22 mouse cellular contexts compared by ENCODE assay signal in genomic region chr19:53404837-53405356, GRCm38 (mm10). TPM values are rescaled to one million over a fixed set of nuclear protein-coding genes. Genes with fewer than 3 reads are reported as not detected.
DNase-seq lines count a peak whose midpoint lies in the region; ATAC-seq lines count a peak whose summit lies in the region.
"Had no signal": no experiment of that assay in that cellular context is flagged by ENCODE, and none has a peak within 500 bp of the region (broad histone marks: within the 10 kb centered on the region; RNA-seq: fewer than 3 reads in every experiment).

No protein-coding gene starts in this region.

- H3K9ac ChIP-seq in hindbrain, embryonic 14.5 days: no peak overlapping the region
- H3K9ac ChIP-seq: embryonic facial prominence, embryonic 13.5 days; heart, embryonic 13.5 days; lung, embryonic 15.5 days had no signal

- no peaks in the 10 kb centered on the region for H3K27me3 ChIP-seq in hindbrain, embryonic 14.5 days (ENCODE audit: control insufficient read depth, insufficient read depth, low read length)
- H3K27me3 ChIP-seq in hindbrain, embryonic 10.5 days (ENCODE audit: insufficient read depth, poor library complexity, severe bottlenecking): no peaks in the 10 kb centered on the region
- H3K27me3 ChIP-seq: embryonic facial prominence, embryonic 13.5 days; heart, embryonic 13.5 days; lung, embryonic 15.5 days had no signal

- DNase-seq in hindbrain, embryonic 14.5 days (ENCODE audit: low spot score): peak; percentile 55
- DNase-seq in hindbrain, embryonic 10.5 days (ENCODE audit: low spot score): no peak
- DNase-seq in A20 (ENCODE audit: low read depth, low spot score) (peak; percentile 50), ZHBTc4 (ENCODE audit: low read depth, low spot score) (peak; percentile 71)
- peak; percentile 87 to 89 for DNase-seq in cerebellum, adult 18-20 months
- DNase-seq in heart, postnatal 36 days: no peak
- no peak for DNase-seq in frontal cortex, adult 2 months (ENCODE audit: extremely low spot score in 1 of 2, low spot score in 1 of 2)
- DNase-seq: gastrocnemius, postnatal 36 days; kidney, adult 9 months had no signal

- no peaks in the 10 kb centered on the region for H3K36me3 ChIP-seq in hindbrain, embryonic 14.5 days (replicated peaks; ENCODE audit: control insufficient read depth, insufficient read depth)
- no peaks in the 10 kb centered on the region for H3K36me3 ChIP-seq in hindbrain, embryonic 10.5 days
- H3K36me3 ChIP-seq: embryonic facial prominence, embryonic 13.5 days; heart, embryonic 13.5 days; lung, embryonic 15.5 days had no signal

- WGBS in hindbrain, embryonic 14.5 days: 60% methylated on average over 18 of the region's 18 CpGs
- WGBS in hindbrain, embryonic 10.5 days: 69% methylated on average over 18 of the region's 18 CpGs

- intact Hi-C loops in heart, postnatal 36 days (cut with DNase I): no loop called here

- no peaks in the 10 kb centered on the region for H3K4me1 ChIP-seq in hindbrain, embryonic 14.5 days (replicated peaks; ENCODE audit: control insufficient read depth, insufficient read depth, low read length)
- H3K4me1 ChIP-seq in hindbrain, embryonic 10.5 days (replicated peaks): peaks cover 3% of the 10 kb centered on the region
- H3K4me1 ChIP-seq: embryonic facial prominence, embryonic 13.5 days had no signal

- no peaks in the 10 kb centered on the region for H3K9me3 ChIP-seq in hindbrain, embryonic 14.5 days (ENCODE audit: control insufficient read depth, low read length)
- no peaks in the 10 kb centered on the region for H3K9me3 ChIP-seq in hindbrain, embryonic 10.5 days
- H3K9me3 ChIP-seq: embryonic facial prominence, embryonic 13.5 days; heart, embryonic 13.5 days; lung, embryonic 15.5 days; megakaryocyte, embryonic 14.5 days had no signal

- H3K4me3 ChIP-seq in hindbrain, embryonic 14.5 days (replicated peaks; ENCODE audit: low read length): no peak overlapping the region
- no peak overlapping the region for H3K4me3 ChIP-seq in hindbrain, embryonic 10.5 days
- H3K4me3 ChIP-seq: embryonic facial prominence, embryonic 13.5 days; heart, embryonic 13.5 days; lung, embryonic 15.5 days; megakaryocyte, embryonic 14.5 days had no signal

- H3K27ac ChIP-seq in hindbrain, embryonic 14.5 days: no peak overlapping the region; the same call in 1 of the 2 replicates
- H3K27ac ChIP-seq in hindbrain, embryonic 10.5 days: no peak overlapping the region
- H3K27ac ChIP-seq: embryonic facial prominence, embryonic 13.5 days; heart, embryonic 13.5 days; lung, embryonic 15.5 days had no signal

- H3K4me2 ChIP-seq in hindbrain, embryonic 14.5 days (replicated peaks): no peak overlapping the region
- H3K4me2 ChIP-seq: embryonic facial prominence, embryonic 13.5 days; heart, embryonic 13.5 days; liver, embryonic 11.5 days; lung, embryonic 15.5 days had no signal

- ATAC-seq in hindbrain, embryonic 14.5 days (ENCODE audit: low FRiP score): peak; percentile 51; the same call in 1 of the 2 replicates
- ATAC-seq in activated CD4-positive, CD25-positive, alpha-beta regulatory T cell, adult 4 months: no peak

RNA-seq across cellular contexts. Expression of gene Smndc1, which starts 14.5 kb away (rescaled TPM):
- 35.3 and 35.6 TPM in 2 replicates for polyA plus RNA-seq in hindbrain, embryonic 14.5 days (2014; fragmentation: Nextera tagmentation; extraction: Ambion mirVana)
- polyA plus RNA-seq in hindbrain, embryonic 10.5 days (2016; fragmentation: Nextera tagmentation; extraction: Ambion mirVana): 36.4 and 43.6 TPM in 2 replicates
- polyA plus RNA-seq in activated CD4-positive, CD25-positive, alpha-beta regulatory T cell, adult 4 months (2017; shearing (Covaris generic)): 10 to 100 TPM; 35.9 TPM
- total RNA-seq in heart, postnatal 36 days (2021): 10 to 100 TPM; 33.0 to 33.8 TPM
- 26.3 and 29.4 TPM in 2 replicates for polyA plus RNA-seq in frontal cortex, adult 2 months (2012; rRNA removed)

RNA-seq across cellular contexts. Expression of gene Gm10197, which starts 33.3 kb away (rescaled TPM):
- polyA plus RNA-seq in hindbrain, embryonic 14.5 days (2014; fragmentation: Nextera tagmentation; extraction: Ambion mirVana): 3.9 TPM in 1 of 2 replicates, not detected in the other
- not detected in 2 replicates for polyA plus RNA-seq in hindbrain, embryonic 10.5 days (2016; fragmentation: Nextera tagmentation; extraction: Ambion mirVana)
- not detected for polyA plus RNA-seq in activated CD4-positive, CD25-positive, alpha-beta regulatory T cell, adult 4 months (2017; shearing (Covaris generic))
- total RNA-seq in heart, postnatal 36 days (2021): not detected
- polyA plus RNA-seq in frontal cortex, adult 2 months (2012; rRNA removed): not detected in 2 replicates
- total RNA-seq: adrenal gland, adult 18-20 months; common myeloid progenitor, adult 5-6 weeks; gastrocnemius, postnatal 36 days; layer of hippocampus, adult 8-10 months; left cerebral cortex, postnatal 14 days; neutrophil, adult 5-6 weeks had no signal
- polyA plus RNA-seq: C2C12; embryonic facial prominence, embryonic 13.5 days; forebrain, embryonic 11.5 days; heart, embryonic 13.5 days; liver, embryonic 11.5 days had no signal

Comparison
In these comparisons a context has a peak if more than half of its experiments do, and no peak if none do; other contexts are left out.
1. DNase-seq: peak in hindbrain, embryonic 14.5 days (single experiment), A20 (single experiment), ZHBTc4 (single experiment) and cerebellum, adult 18-20 months (2 of 2); none in hindbrain, embryonic 10.5 days (single experiment), heart, postnatal 36 days (0 of 2) and frontal cortex, adult 2 months (0 of 2).